Mouse (Mus musculus): Measurements from ENCODE around the gene Tfdp2. TPM values are rescaled to one million over a fixed set of nuclear protein-coding genes. Genes with fewer than 3 reads are reported as not detected.

The Tfdp2 gene
- total and polyA plus RNA-seq, 2 experiments = 6.1 to 18.3 TPM

- no peak for DNase-seq (ENCODE audit: extremely low read depth, low read depth, low spot score)
- Histone ChIP-seq H3K36me3 (ENCODE audit: control insufficient read depth, insufficient read depth, low read length) (no peaks in the 10 kb centered on the region), H3K4me3 (ENCODE audit: insufficient read depth, low read depth, low read length) (no peak overlapping the region), H3K9ac (ENCODE audit: low read depth, low read length) (no peak overlapping the region), H3K27me3 (ENCODE audit: control insufficient read depth, insufficient read depth, low read length) (no peaks in the 10 kb centered on the region), H3K4me1 (ENCODE audit: control insufficient read depth, insufficient read depth, low read length) (peaks cover 4% of the 10 kb centered on the region; the same call in 1 of the 2 replicates), H3K79me2 (ENCODE audit: control insufficient read depth, insufficient read depth, low read length) (peaks cover 2% of the 10 kb centered on the region; the same call in 1 of the 2 replicates), H3K27ac (replicated peaks; ENCODE audit: insufficient read depth, low read depth, low read length) (no peak overlapping the region)
- TF ChIP-seq CTCF (IDR thresholded peaks at IDR 0.05; ENCODE audit: low read depth, low read length) (no peak), POLR2A (IDR thresholded peaks at IDR 0.05; ENCODE audit: extremely low read depth, insufficient read depth, low read length) (no peak)
- 100% methylated on average over 1 of the region's 1 CpGs for WGBS
Observed at GRCm38 (mm10) chr9:96217299-96217698, 21.2 kb downstream of the Tfdp2 start.

GRCm38 (mm10) chr9:96217799-96218198, 21.7 kb downstream of the Tfdp2 start:
- Histone ChIP-seq H3K27me3 (ENCODE audit: control insufficient read depth, insufficient read depth, low read length) (no peaks in the 10 kb centered on the region), H3K36me3 (ENCODE audit: control insufficient read depth, insufficient read depth, low read length) (no peaks in the 10 kb centered on the region), H3K4me1 (ENCODE audit: control insufficient read depth, insufficient read depth, low read length) (peaks cover 4% of the 10 kb centered on the region; the same call in 1 of the 2 replicates), H3K79me2 (ENCODE audit: control insufficient read depth, insufficient read depth, low read length) (peaks cover 2% of the 10 kb centered on the region; the same call in 1 of the 2 replicates), H3K4me3 (ENCODE audit: insufficient read depth, low read depth, low read length) (no peak overlapping the region), H3K9ac (ENCODE audit: low read depth, low read length) (no peak overlapping the region), H3K27ac (replicated peaks; ENCODE audit: insufficient read depth, low read depth, low read length) (no peak overlapping the region)
- TF ChIP-seq POLR2A (IDR thresholded peaks at IDR 0.05; ENCODE audit: extremely low read depth, insufficient read depth, low read length) = no peak
- TF ChIP-seq CTCF (IDR thresholded peaks at IDR 0.05; ENCODE audit: low read depth, low read length) = 0 out of 2 replicates have a peak, but pooled peaks have one; percentile 3
- DNase-seq (ENCODE audit: extremely low read depth, low read depth, low spot score) = no peak

GRCm38 (mm10) chr9:96219114-96219669, 23.1 kb downstream of the Tfdp2 start:
- no peak overlapping the region for H3K27ac ChIP-seq (replicated peaks; ENCODE audit: insufficient read depth, low read depth, low read length)
- H3K9ac ChIP-seq (ENCODE audit: low read depth, low read length) = no peak overlapping the region
- H3K4me1 ChIP-seq (ENCODE audit: control insufficient read depth, insufficient read depth, low read length) = no peaks in the 10 kb centered on the region
- H3K36me3 ChIP-seq (ENCODE audit: control insufficient read depth, insufficient read depth, low read length) = no peaks in the 10 kb centered on the region
- no peak for TF ChIP-seq POLR2A (IDR thresholded peaks at IDR 0.05; ENCODE audit: extremely low read depth, insufficient read depth, low read length)
- TF ChIP-seq CTCF (IDR thresholded peaks at IDR 0.05; ENCODE audit: low read depth, low read length) = no peak
- WGBS = 82% methylated on average over 2 of the region's 2 CpGs
- H3K27me3 ChIP-seq (ENCODE audit: control insufficient read depth, insufficient read depth, low read length) = no peaks in the 10 kb centered on the region
- H3K4me3 ChIP-seq (ENCODE audit: insufficient read depth, low read depth, low read length) = no peak overlapping the region
- peaks cover 2% of the 10 kb centered on the region; the same call in 1 of the 2 replicates for H3K79me2 ChIP-seq (ENCODE audit: control insufficient read depth, insufficient read depth, low read length)
- DNase-seq (ENCODE audit: extremely low read depth, low read depth, low spot score) = no peak

- DNase-seq (ENCODE audit: extremely low read depth, low read depth, low spot score) = no peak
- Histone ChIP-seq H3K4me3 (ENCODE audit: insufficient read depth, low read depth, low read length) (no peak overlapping the region), H3K79me2 (ENCODE audit: control insufficient read depth, insufficient read depth, low read length) (peaks cover 2% of the 10 kb centered on the region; the same call in 1 of the 2 replicates), H3K9ac (ENCODE audit: low read depth, low read length) (no peak overlapping the region), H3K27me3 (ENCODE audit: control insufficient read depth, insufficient read depth, low read length) (no peaks in the 10 kb centered on the region), H3K36me3 (ENCODE audit: control insufficient read depth, insufficient read depth, low read length) (no peaks in the 10 kb centered on the region), H3K4me1 (ENCODE audit: control insufficient read depth, insufficient read depth, low read length) (no peaks in the 10 kb centered on the region), H3K27ac (replicated peaks; ENCODE audit: insufficient read depth, low read depth, low read length) (no peak overlapping the region)
- TF ChIP-seq CTCF (IDR thresholded peaks at IDR 0.05; ENCODE audit: low read depth, low read length) = no peak
- no peak for TF ChIP-seq POLR2A (IDR thresholded peaks at IDR 0.05; ENCODE audit: extremely low read depth, insufficient read depth, low read length)
Observed at GRCm38 (mm10) chr9:96220419-96220818, 24.3 kb downstream of the Tfdp2 start.

- H3K79me2 ChIP-seq (ENCODE audit: control insufficient read depth, insufficient read depth, low read length) = peaks cover 2% of the 10 kb centered on the region; the same call in 1 of the 2 replicates
- H3K4me3 ChIP-seq (ENCODE audit: insufficient read depth, low read depth, low read length) = no peak overlapping the region
- H3K27me3 ChIP-seq (ENCODE audit: control insufficient read depth, insufficient read depth, low read length) = no peaks in the 10 kb centered on the region
- no peak overlapping the region for H3K27ac ChIP-seq (replicated peaks; ENCODE audit: insufficient read depth, low read depth, low read length)
- H3K4me1 ChIP-seq (ENCODE audit: control insufficient read depth, insufficient read depth, low read length) = no peaks in the 10 kb centered on the region
- peak; percentile 28 for DNase-seq (ENCODE audit: extremely low read depth, low read depth, low spot score)
- no peak overlapping the region for H3K9ac ChIP-seq (ENCODE audit: low read depth, low read length)
- H3K36me3 ChIP-seq (ENCODE audit: control insufficient read depth, insufficient read depth, low read length) = no peaks in the 10 kb centered on the region
- TF ChIP-seq CTCF (IDR thresholded peaks at IDR 0.05; ENCODE audit: low read depth, low read length) (no peak), POLR2A (IDR thresholded peaks at IDR 0.05; ENCODE audit: extremely low read depth, insufficient read depth, low read length) (no peak)
- WGBS = 73% methylated on average over 2 of the region's 2 CpGs
Observed at GRCm38 (mm10) chr9:96223302-96223701, 27.2 kb downstream of the Tfdp2 start.

GRCm38 (mm10) chr9:96228285-96228684, 32.2 kb downstream of the Tfdp2 start:
- Histone ChIP-seq H3K27ac (replicated peaks; ENCODE audit: insufficient read depth, low read depth, low read length) (no peak overlapping the region), H3K79me2 (ENCODE audit: control insufficient read depth, insufficient read depth, low read length) (no peaks in the 10 kb centered on the region; the same call in 1 of the 2 replicates), H3K4me3 (ENCODE audit: insufficient read depth, low read depth, low read length) (no peak overlapping the region), H3K9ac (ENCODE audit: low read depth, low read length) (no peak overlapping the region), H3K27me3 (ENCODE audit: control insufficient read depth, insufficient read depth, low read length) (no peaks in the 10 kb centered on the region), H3K4me1 (ENCODE audit: control insufficient read depth, insufficient read depth, low read length) (no peaks in the 10 kb centered on the region), H3K36me3 (ENCODE audit: control insufficient read depth, insufficient read depth, low read length) (no peaks in the 10 kb centered on the region)
- DNase-seq (ENCODE audit: extremely low read depth, low read depth, low spot score) = no peak
- TF ChIP-seq CTCF (IDR thresholded peaks at IDR 0.05; ENCODE audit: low read depth, low read length) = no peak
- TF ChIP-seq POLR2A (IDR thresholded peaks at IDR 0.05; ENCODE audit: extremely low read depth, insufficient read depth, low read length) = no peak
